Mouse (Mus musculus) adipose tissue, adult 10 weeks (tissue): ENCODE results near the gene Pde7b. TPM values are rescaled to one million over a fixed set of nuclear protein-coding genes. Genes with fewer than 3 reads are reported as not detected.

Experiments
- polyA plus RNA-seq: library from polyadenylated mRNA; stranded (reverse); fragments of 350-450 nt; fragmentation: Illumina TruSeq; extraction: RNeasy Lipid Tissue Mini Kit (QIAGEN cat#74804); gene quantifications from one replicate; pipeline ENCODE4 v1.2.3, GENCODE M21; 2014; ENCODE audit warnings: low read depth, low replicate concordance

Gene Pde7b
- polyA plus RNA-seq, result 6.1 TPM

GRCm38 (mm10) chr10:20724906-20725305 lies at the start of gene Pde7b:
TSS of gene Pde7b (minus strand) at chr10:20725078.

Other genes starting within 250 kb of the Pde7b start
- 7.6 TPM for gene Ahi1, start 227.5 kb upstream of the Pde7b start, polyA plus RNA-seq